9 mouse cellular contexts compared by ENCODE assay signal in genomic region chr7:109998388-109998787, GRCm38 (mm10).
"Had no signal": no experiment of that assay in that cellular context is flagged by ENCODE, and none has a peak within 500 bp of the region (broad histone marks: within the 10 kb centered on the region; RNA-seq: fewer than 3 reads in every experiment).

No protein-coding gene starts in this region.

- DNase-seq: kidney, adult 8-10 months; kidney, postnatal 10 days; kidney, postnatal 36 days; liver, embryonic 13.5 days; lung, adult 2 months; lung, postnatal 14 days; thymus, adult 2 months; thymus, postnatal 14 days; thymus, postnatal 4 days had no signal
